Mouse (Mus musculus) heart, embryonic 15.5 days (tissue): Measurements from ENCODE around the gene Prdm1. TPM values are rescaled to one million over a fixed set of nuclear protein-coding genes. Genes with fewer than 3 reads are reported as not detected.

Experiments
- ATAC-seq: fragments of 200-750 bp; cut with Nextera tagmentation; replicated peaks from 2 replicates; pipeline ENCODE4 v1.8.0; 2017; ENCODE audit warnings: low read depth, moderate TSS enrichment; ENCODE audit not compliant: insufficient number of reproducible peaks, insufficient read depth, low FRiP score
- H3K27ac ChIP-seq: fragments of 300-500 bp; sonication (generic); 2 replicates; pipeline ENCODE4 v1.5.1; 2015; ENCODE audit warnings: mild to moderate bottlenecking, inconsistent platforms
- H3K27me3 ChIP-seq: fragments of 300-500 bp; sonication (generic); 2 replicates; pipeline ENCODE4 v1.6.1; 2015; ENCODE audit warnings: inconsistent platforms
- H3K36me3 ChIP-seq: fragments of 300-500 bp; sonication (generic); 2 replicates; pipeline ENCODE4 v1.6.1; 2015; ENCODE audit warnings: mild to moderate bottlenecking, inconsistent platforms
- H3K4me1 ChIP-seq: fragments of 300-500 bp; sonication (generic); replicated peaks from 2 replicates; pipeline ENCODE4 v1.6.1; 2015; ENCODE audit warnings: inconsistent platforms
- H3K4me2 ChIP-seq: fragments of 300-500 bp; sonication (generic); 2 replicates; pipeline ENCODE4 v1.6.1; 2015; ENCODE audit warnings: inconsistent platforms, mild to moderate bottlenecking, moderate library complexity
- H3K4me3 ChIP-seq: fragments of 300-500 bp; sonication (generic); 2 replicates; pipeline ENCODE4 v1.5.1; 2015; ENCODE audit warnings: mild to moderate bottlenecking, inconsistent platforms
- H3K9ac ChIP-seq: fragments of 300-500 bp; sonication (generic); 2 replicates; pipeline ENCODE4 v1.6.1; 2015; ENCODE audit warnings: mild to moderate bottlenecking, inconsistent platforms
- H3K9me3 ChIP-seq: fragments of 300-500 bp; sonication (generic); replicated peaks from 2 replicates; pipeline ENCODE4 v1.6.1; 2016; ENCODE audit warnings: inconsistent platforms
- WGBS: fragments of 180-500 bp; shearing (Covaris S2); methylation state at CpG from one replicate; pipeline ENCODE4 v1.1.7; 2015; ENCODE audit warnings: mixed read lengths; 5-methylcytosine and 5-hydroxymethylcytosine counted together
- polyA plus RNA-seq: library from polyadenylated mRNA; unstranded; fragments of >200 nt; fragmentation: Nextera tagmentation; extraction: Ambion mirVana; gene quantifications from 2 replicates; pipeline ENCODE4 v1.2.1, GENCODE M21; 2015

Gene Prdm1
- polyA plus RNA-seq, 1 experiment from 2014 or later = 0.83 TPM

DNA sequence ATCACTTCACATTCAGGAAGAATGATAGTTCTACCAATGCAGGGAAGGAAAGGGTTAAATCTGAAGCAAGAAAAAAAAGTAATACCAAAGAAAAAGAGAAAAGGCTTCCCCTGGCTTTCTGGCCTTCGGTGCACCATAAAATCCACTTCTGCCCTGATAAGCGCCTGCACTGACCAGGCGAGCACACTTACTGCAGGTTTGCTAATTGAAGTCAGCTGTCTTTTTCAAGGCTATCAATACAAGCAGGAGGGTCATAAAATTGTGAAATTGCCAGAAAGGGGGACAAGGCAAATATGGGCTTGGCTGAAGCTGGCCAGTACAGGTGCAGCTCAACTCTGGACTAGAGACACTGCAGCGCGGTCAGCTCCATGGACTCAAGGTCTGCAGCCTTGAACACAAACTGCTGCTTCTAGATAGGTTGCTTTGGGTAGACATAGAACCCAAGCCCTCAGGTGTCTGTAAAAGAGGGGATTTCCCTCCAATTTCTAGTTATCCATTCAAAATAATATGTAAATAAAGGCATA is 37.3 kb downstream of the Prdm1 start:
- Histone ChIP-seq H3K4me2 (no peak overlapping the region), H3K9me3 (no peaks in the 10 kb centered on the region), H3K27ac (no peak overlapping the region), H3K27me3 (no peaks in the 10 kb centered on the region), H3K36me3 (no peaks in the 10 kb centered on the region), H3K4me3 (no peak overlapping the region), H3K9ac (no peak overlapping the region), H3K4me1 (no peaks in the 10 kb centered on the region)
- no peak for ATAC-seq
- 73% methylated on average over 5 of the region's 5 CpGs for WGBS

- Histone ChIP-seq H3K4me3 (no peak overlapping the region), H3K36me3 (no peaks in the 10 kb centered on the region), H3K9ac (no peak overlapping the region), H3K4me2 (no peak overlapping the region), H3K9me3 (no peaks in the 10 kb centered on the region), H3K27ac (no peak overlapping the region), H3K4me1 (no peaks in the 10 kb centered on the region), H3K27me3 (no peaks in the 10 kb centered on the region)
- WGBS = 93% methylated on average over 10 of the region's 11 CpGs
- no peak for ATAC-seq
Measured at GRCm38 (mm10) chr10:44487132-44487531, 41.2 kb downstream of the Prdm1 start.

GRCm38 (mm10) chr10:44484077-44484476 is 44.2 kb downstream of the Prdm1 start:
- Histone ChIP-seq H3K9me3 (no peaks in the 10 kb centered on the region), H3K27ac (no peak overlapping the region), H3K4me2 (no peak overlapping the region), H3K4me1 (no peaks in the 10 kb centered on the region), H3K9ac (no peak overlapping the region), H3K4me3 (no peak overlapping the region), H3K27me3 (peaks cover 20% of the 10 kb centered on the region), H3K36me3 (no peaks in the 10 kb centered on the region)
- 83% methylated on average over 5 of the region's 5 CpGs for WGBS
- ATAC-seq = no peak

DNA sequence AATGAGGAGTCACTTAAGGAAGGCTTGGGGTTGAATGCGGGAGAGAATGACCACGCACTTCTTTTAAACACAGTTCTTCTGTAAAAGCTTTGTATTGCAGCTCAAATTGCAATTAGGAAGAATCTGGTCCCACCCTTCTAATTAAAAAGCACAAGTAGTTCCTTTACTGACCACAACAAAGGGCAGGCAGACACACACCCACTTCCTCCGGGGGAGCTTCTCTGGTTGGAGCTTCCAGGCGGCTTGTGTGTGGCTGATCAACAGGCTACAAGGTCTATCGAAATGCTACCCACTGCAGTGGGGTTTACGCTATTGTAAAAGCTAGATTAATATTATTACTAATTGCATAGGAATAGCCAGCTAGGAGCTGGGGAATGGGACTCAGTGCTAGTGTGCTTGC is 45.2 kb downstream of the Prdm1 start:
- peaks cover 23% of the 10 kb centered on the region for H3K27me3 ChIP-seq
- H3K4me1 ChIP-seq = peaks cover 1% of the 10 kb centered on the region; the same call in 1 of the 2 replicates
- WGBS = 79% methylated on average over 6 of the region's 6 CpGs
- H3K9me3 ChIP-seq = no peaks in the 10 kb centered on the region
- no peak overlapping the region for H3K4me2 ChIP-seq
- no peaks in the 10 kb centered on the region for H3K36me3 ChIP-seq
- no peak overlapping the region for H3K9ac ChIP-seq
- H3K4me3 ChIP-seq = no peak overlapping the region
- ATAC-seq = no peak
- no peak overlapping the region for H3K27ac ChIP-seq

GRCm38 (mm10) chr10:44481379-44481778 is 46.9 kb downstream of the Prdm1 start:
- no peak overlapping the region for H3K27ac ChIP-seq
- 52% methylated on average over 5 of the region's 5 CpGs for WGBS
- H3K27me3 ChIP-seq = peaks cover 28% of the 10 kb centered on the region
- no peak overlapping the region for H3K9ac ChIP-seq
- H3K9me3 ChIP-seq = no peaks in the 10 kb centered on the region
- ATAC-seq = no peak
- peaks cover 8% of the 10 kb centered on the region; the same call in 1 of the 2 replicates for H3K4me1 ChIP-seq
- no peak overlapping the region for H3K4me2 ChIP-seq
- no peak overlapping the region for H3K4me3 ChIP-seq
- H3K36me3 ChIP-seq = no peaks in the 10 kb centered on the region

DNA sequence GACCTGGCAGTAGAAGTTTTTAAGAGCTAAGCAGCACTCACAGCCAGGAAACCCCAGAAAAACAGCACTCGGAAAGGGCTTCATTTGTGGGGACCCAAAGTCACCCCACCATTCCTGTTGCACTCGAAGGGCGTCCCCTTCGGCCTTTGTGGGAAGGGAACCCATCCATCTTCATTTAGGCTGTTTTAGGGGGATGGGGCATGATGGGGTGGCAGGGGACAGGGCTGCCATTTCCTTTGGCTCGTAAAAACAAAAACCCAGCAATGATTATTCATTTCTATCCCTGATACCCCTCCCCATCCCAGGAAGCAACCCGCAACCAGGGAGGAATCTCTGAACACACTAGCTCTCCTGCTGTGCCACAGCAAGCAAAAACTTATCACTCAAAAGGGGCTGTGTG is 49.0 kb downstream of the Prdm1 start:
- Histone ChIP-seq H3K9ac (no peak overlapping the region), H3K4me1 (peaks cover 9% of the 10 kb centered on the region; the same call in 1 of the 2 replicates), H3K4me3 (no peak overlapping the region), H3K9me3 (no peaks in the 10 kb centered on the region), H3K27me3 (peaks cover 31% of the 10 kb centered on the region), H3K36me3 (no peaks in the 10 kb centered on the region), H3K4me2 (no peak overlapping the region), H3K27ac (no peak overlapping the region)
- 58% methylated on average over 6 of the region's 6 CpGs for WGBS
- ATAC-seq = no peak

GRCm38 (mm10) chr10:44478091-44478490 is 50.2 kb downstream of the Prdm1 start:
- H3K4me1 ChIP-seq = peaks cover 15% of the 10 kb centered on the region
- H3K4me2 ChIP-seq = no peak overlapping the region
- no peaks in the 10 kb centered on the region for H3K9me3 ChIP-seq
- H3K27me3 ChIP-seq = peaks cover 31% of the 10 kb centered on the region
- peak; percentile 53 for ATAC-seq
- no peak overlapping the region for H3K27ac ChIP-seq
- WGBS = 23% methylated on average over 5 of the region's 5 CpGs
- no peak overlapping the region for H3K4me3 ChIP-seq
- H3K9ac ChIP-seq = no peak overlapping the region
- H3K36me3 ChIP-seq = no peaks in the 10 kb centered on the region

- H3K27ac ChIP-seq = no peak overlapping the region
- H3K4me1 ChIP-seq = peaks cover 15% of the 10 kb centered on the region
- H3K36me3 ChIP-seq = no peaks in the 10 kb centered on the region
- H3K4me2 ChIP-seq = no peak overlapping the region
- H3K9me3 ChIP-seq = no peaks in the 10 kb centered on the region
- ATAC-seq = no peak
- no peak overlapping the region for H3K4me3 ChIP-seq
- WGBS = 73% methylated on average over 8 of the region's 8 CpGs
- no peak overlapping the region for H3K9ac ChIP-seq
- peaks cover 31% of the 10 kb centered on the region for H3K27me3 ChIP-seq
Measured at GRCm38 (mm10) chr10:44477240-44477639, 51.1 kb downstream of the Prdm1 start.

DNA sequence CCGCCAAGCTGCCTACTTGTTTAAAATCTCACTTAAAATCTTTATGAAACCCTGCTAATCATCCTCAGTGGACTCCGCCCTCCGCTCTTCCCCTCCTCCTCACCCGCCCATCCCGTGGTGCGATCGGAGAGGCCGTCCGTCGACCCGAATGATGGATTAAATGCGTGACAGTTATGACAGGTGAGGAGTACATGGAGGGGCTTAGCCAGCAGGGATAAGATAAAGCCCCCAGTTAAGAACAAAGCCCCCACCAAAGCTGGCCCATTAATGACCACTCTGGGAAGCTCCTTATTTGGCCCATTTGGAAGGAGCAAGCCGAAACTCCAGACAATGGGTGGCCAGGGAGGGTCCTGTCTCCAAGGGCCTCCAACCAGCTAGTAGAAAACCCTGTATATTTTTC is 51.8 kb downstream of the Prdm1 start:
- peaks cover 15% of the 10 kb centered on the region for H3K4me1 ChIP-seq
- H3K9ac ChIP-seq = no peak overlapping the region
- peaks cover 30% of the 10 kb centered on the region for H3K27me3 ChIP-seq
- ATAC-seq = no peak
- 71% methylated on average over 13 of the region's 13 CpGs for WGBS
- no peaks in the 10 kb centered on the region for H3K36me3 ChIP-seq
- no peak overlapping the region for H3K27ac ChIP-seq
- no peaks in the 10 kb centered on the region for H3K9me3 ChIP-seq
- H3K4me2 ChIP-seq = no peak overlapping the region
- H3K4me3 ChIP-seq = no peak overlapping the region

- ATAC-seq = no peak
- Histone ChIP-seq H3K4me3 (no peak overlapping the region), H3K27me3 (peaks cover 32% of the 10 kb centered on the region), H3K9ac (no peak overlapping the region), H3K4me1 (peaks cover 15% of the 10 kb centered on the region), H3K9me3 (no peaks in the 10 kb centered on the region), H3K4me2 (no peak overlapping the region), H3K36me3 (no peaks in the 10 kb centered on the region), H3K27ac (no peak overlapping the region)
- 68% methylated on average over 3 of the region's 3 CpGs for WGBS
Measured at GRCm38 (mm10) chr10:44475376-44475775, 52.9 kb downstream of the Prdm1 start.

- Histone ChIP-seq H3K9me3 (no peaks in the 10 kb centered on the region), H3K27me3 (peaks cover 32% of the 10 kb centered on the region), H3K4me2 (no peak overlapping the region), H3K9ac (no peak overlapping the region), H3K4me1 (peaks cover 15% of the 10 kb centered on the region), H3K36me3 (no peaks in the 10 kb centered on the region), H3K4me3 (no peak overlapping the region), H3K27ac (no peak overlapping the region)
- peak; percentile 80 for ATAC-seq
- WGBS = 12% methylated on average over 10 of the region's 10 CpGs
Measured at GRCm38 (mm10) chr10:44474256-44474655, 54.0 kb downstream of the Prdm1 start.

- peaks cover 70% of the 10 kb centered on the region for H3K27me3 ChIP-seq
- H3K4me1 ChIP-seq = peaks cover 7% of the 10 kb centered on the region
- H3K9ac ChIP-seq = no peak overlapping the region
- WGBS = 8% methylated on average over 8 of the region's 8 CpGs
- ATAC-seq = no peak
- H3K4me3 ChIP-seq = 0 out of 2 replicates have a peak overlapping the region, but pooled peaks have one; percentile 6
- H3K27ac ChIP-seq = no peak overlapping the region
- H3K36me3 ChIP-seq = no peaks in the 10 kb centered on the region
- no peaks in the 10 kb centered on the region for H3K9me3 ChIP-seq
- H3K4me2 ChIP-seq = peak overlapping the region; percentile 34
Measured at GRCm38 (mm10) chr10:44465618-44466017, 62.7 kb downstream of the Prdm1 start.
